Mouse (Mus musculus): ENCODE measurements around the gene Obscn. TPM values are rescaled to one million over a fixed set of nuclear protein-coding genes. Genes with fewer than 3 reads are reported as not detected.

Obscn gene
- total RNA-seq, 2 experiments from 2014 or later, result 1.5 to 1.9 TPM

GRCm38 (mm10) chr11:59151729-59152128 lies 15.5 kb upstream of the Obscn start:
- intact Hi-C loops (cut with DNase I), result no loop called here
- DNase-seq (ENCODE audit: low spot score in 2 of 2), result no peak

- no peak for DNase-seq (ENCODE audit: low spot score in 2 of 2)
Observed at GRCm38 (mm10) chr11:59149302-59149701, 13.1 kb upstream of the Obscn start.

GRCm38 (mm10) chr11:59142962-59143361 lies 6.8 kb upstream of the Obscn start:
- no peak for DNase-seq (ENCODE audit: low spot score in 2 of 2)
- intact Hi-C loops (cut with DNase I), result no loop called here

More at GRCm38 (mm10) chr11:59149302-59149701, 13.1 kb upstream of the Obscn start:
- intact Hi-C loops (cut with DNase I), result no loop called here

- no peak for DNase-seq (ENCODE audit: low spot score in 2 of 2)
- intact Hi-C loops (cut with DNase I), result no loop called here
Observed at GRCm38 (mm10) chr11:59141772-59142370, 5.7 kb upstream of the Obscn start.

- DNase-seq (ENCODE audit: low spot score in 2 of 2), result no peak
- intact Hi-C loops (cut with DNase I), result no loop called here
Observed at GRCm38 (mm10) chr11:59138537-59139486, 2.6 kb upstream of the Obscn start.

GRCm38 (mm10) chr11:59136994-59137706 lies 948 bp upstream of the Obscn start:
- no peak for DNase-seq (ENCODE audit: low spot score in 2 of 2)
- intact Hi-C loops (cut with DNase I), result no loop called here

- intact Hi-C loops (cut with DNase I), result no loop called here
- DNase-seq (ENCODE audit: low spot score in 2 of 2), result no peak
Observed at GRCm38 (mm10) chr11:59135051-59135820, 966 bp downstream of the Obscn start.

GRCm38 (mm10) chr11:59134373-59134997 lies 1.7 kb downstream of the Obscn start:
- intact Hi-C loops (cut with DNase I), result no loop called here
- no peak for DNase-seq (ENCODE audit: low spot score in 2 of 2)

GRCm38 (mm10) chr11:59132065-59132464 lies 4.1 kb downstream of the Obscn start:
- intact Hi-C loops (cut with DNase I), result no loop called here
- DNase-seq (ENCODE audit: low spot score in 2 of 2), result no peak

GRCm38 (mm10) chr11:59131348-59131919 lies 4.8 kb downstream of the Obscn start:
- intact Hi-C loops (cut with DNase I), result no loop called here
- no peak for DNase-seq (ENCODE audit: low spot score in 2 of 2)

GRCm38 (mm10) chr11:59130782-59131181 lies 5.4 kb downstream of the Obscn start:
- intact Hi-C loops (cut with DNase I), result no loop called here
- no peak for DNase-seq (ENCODE audit: low spot score in 2 of 2)

- no peak for DNase-seq (ENCODE audit: low spot score in 2 of 2)
- intact Hi-C loops (cut with DNase I), result no loop called here
Observed at GRCm38 (mm10) chr11:59105945-59106344, 30.3 kb downstream of the Obscn start.

- intact Hi-C loops (cut with DNase I), result no loop called here
Observed at GRCm38 (mm10) chr11:59102324-59102723, 33.9 kb downstream of the Obscn start.

GRCm38 (mm10) chr11:59098339-59098738 lies 37.9 kb downstream of the Obscn start:
- intact Hi-C loops (cut with DNase I), result loop anchor here (5.0 to 10.0 kb wide), 2 partner anchors 84 to 196 kb away; partner anchors contain the start of genes Gjc2 and Wnt3a
- peak in 1 of 2 experiments; percentile 28 for DNase-seq (ENCODE audit: low spot score in 2 of 2)

More at GRCm38 (mm10) chr11:59102324-59102723, 33.9 kb downstream of the Obscn start:
- no peak for DNase-seq (ENCODE audit: low spot score in 2 of 2)

GRCm38 (mm10) chr11:59097770-59098169 lies 38.4 kb downstream of the Obscn start:
- intact Hi-C loops (cut with DNase I), result loop anchor here (5.0 to 10.0 kb wide), 2 partner anchors 85 to 197 kb away; partner anchors contain the start of genes Gjc2 and Wnt3a
- no peak for DNase-seq (ENCODE audit: low spot score in 2 of 2)

GRCm38 (mm10) chr11:59094213-59094612 lies 42.0 kb downstream of the Obscn start:
- intact Hi-C loops (cut with DNase I), result loop anchor here (10.0 kb wide), 1 partner anchor 201 kb away; the partner anchor contains the start of gene Wnt3a
- DNase-seq (ENCODE audit: low spot score in 2 of 2), result no peak

GRCm38 (mm10) chr11:59087581-59087980 lies 48.6 kb downstream of the Obscn start:
- intact Hi-C loops (cut with DNase I), result no loop called here
- no peak for DNase-seq (ENCODE audit: low spot score in 2 of 2)

- DNase-seq (ENCODE audit: low spot score in 2 of 2), result no peak
- intact Hi-C loops (cut with DNase I), result no loop called here
Observed at GRCm38 (mm10) chr11:59085200-59085599, 51.0 kb downstream of the Obscn start.

Data from left cerebral cortex, postnatal 14 days (tissue).